Mouse (Mus musculus): ENCODE measurements around the gene Kmt2d.
"Not testable (repeated sequence)": the region's sequence is repeated elsewhere in the genome, so short reads cannot be mapped to it uniquely, and the experiment has no call there.

The Kmt2d gene

GRCm38 (mm10) chr15:98871070-98871915 lies at the start of gene Kmt2d:
TSS of gene Kmt2d (minus strand) at chr15:98871204.
- DNase-seq (ENCODE audit: low read depth), result peak; percentile 61

DNA sequence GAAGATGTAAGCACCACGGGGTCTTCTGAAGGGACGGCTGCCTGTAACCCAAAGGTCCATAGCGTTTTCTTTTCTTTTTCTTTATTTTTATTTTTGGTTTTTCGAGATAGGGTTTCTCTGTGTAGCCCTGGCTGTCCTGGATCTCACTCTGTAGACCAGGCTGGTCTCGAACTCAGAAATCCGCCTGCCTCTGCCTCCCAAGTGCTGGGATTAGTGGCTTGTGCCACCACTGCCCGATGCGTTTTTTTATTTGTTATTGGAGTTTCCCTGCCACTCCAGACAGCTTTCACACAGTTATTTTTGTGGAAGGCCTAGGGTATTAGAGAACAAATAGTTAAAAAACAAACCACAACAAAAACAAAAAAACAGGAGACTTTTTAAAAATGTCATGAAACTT lies 47.5 kb upstream of the Kmt2d start:
- not testable (repeated sequence) for DNase-seq (ENCODE audit: low read depth)

DNA sequence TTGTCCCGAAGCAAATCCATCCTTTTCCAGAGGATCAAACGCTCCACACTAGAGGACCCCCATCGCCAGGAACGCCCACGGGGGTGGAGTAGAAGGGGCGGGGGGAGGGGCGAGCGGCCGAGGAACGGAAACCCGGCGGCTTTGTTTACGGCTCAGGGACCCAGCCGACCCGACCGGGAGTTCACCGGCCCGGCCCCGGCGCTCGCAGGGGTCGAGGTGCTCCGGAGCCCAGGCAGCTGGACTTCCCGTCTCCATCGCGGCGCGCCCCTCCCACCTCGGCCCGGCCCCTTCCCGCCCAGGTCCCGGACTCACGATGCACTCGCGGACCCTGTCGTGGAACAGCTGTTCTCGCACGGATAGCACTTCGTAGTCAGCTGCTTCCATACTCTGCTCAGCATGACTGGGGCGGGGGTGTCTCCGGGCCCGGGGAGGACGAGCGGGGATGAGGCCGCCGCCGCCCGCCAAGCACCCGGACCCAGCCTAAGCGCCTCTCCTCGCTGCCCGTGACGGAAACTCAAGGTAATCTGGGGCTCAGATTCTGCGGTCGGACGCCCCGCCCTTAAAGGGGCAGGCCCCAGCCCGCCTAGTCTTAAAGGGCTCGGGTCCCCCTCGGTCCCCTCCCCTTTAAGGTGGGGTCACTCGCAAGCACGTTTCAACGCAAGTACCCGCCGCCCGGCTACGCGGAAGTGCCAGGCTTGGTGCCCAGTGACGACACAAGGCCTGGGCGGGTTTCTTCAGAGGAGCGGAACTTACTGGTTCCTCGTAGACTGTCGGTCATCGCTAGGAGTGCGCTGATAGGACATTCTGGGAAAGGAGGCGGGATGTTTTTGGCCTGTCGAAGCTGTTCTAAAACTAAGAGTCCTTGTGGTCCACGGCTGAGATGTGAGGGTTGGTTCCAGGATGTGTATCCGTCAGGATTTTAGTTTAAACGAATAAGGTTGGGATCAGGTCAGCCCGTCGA lies 46.8 kb upstream of the Kmt2d start, which contains the start of gene Lmbr1l:
Gene Lmbr1l (minus strand): TSS at position 694 of the 961 bp plus-strand sequence.
- DNase-seq (ENCODE audit: low read depth), result peak; percentile 99

- peak; percentile 66 for DNase-seq (ENCODE audit: low read depth)
Measured at GRCm38 (mm10) chr15:98917091-98917490, 46.1 kb upstream of the Kmt2d start.

DNA sequence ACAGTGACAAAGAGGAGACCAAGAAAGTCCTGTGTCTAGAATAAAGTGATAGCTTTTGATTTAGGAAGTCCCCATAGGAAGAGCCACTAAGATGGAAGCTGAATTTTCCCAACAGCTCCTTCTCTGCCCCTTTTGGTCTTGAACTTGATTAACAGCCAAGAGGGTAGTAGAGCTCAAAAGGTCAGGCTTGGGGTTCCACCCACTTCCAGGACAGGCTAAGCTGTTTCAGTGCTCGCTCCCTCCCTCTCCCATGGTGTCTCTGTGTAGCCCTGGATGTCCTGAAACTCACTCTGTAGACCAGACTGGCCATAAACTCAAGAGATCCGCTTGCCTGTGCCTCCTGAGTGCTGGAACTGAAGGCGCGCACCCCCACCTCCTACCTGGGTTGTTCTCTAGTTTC lies 45.0 kb upstream of the Kmt2d start:
- no peak for DNase-seq (ENCODE audit: low read depth)

DNA sequence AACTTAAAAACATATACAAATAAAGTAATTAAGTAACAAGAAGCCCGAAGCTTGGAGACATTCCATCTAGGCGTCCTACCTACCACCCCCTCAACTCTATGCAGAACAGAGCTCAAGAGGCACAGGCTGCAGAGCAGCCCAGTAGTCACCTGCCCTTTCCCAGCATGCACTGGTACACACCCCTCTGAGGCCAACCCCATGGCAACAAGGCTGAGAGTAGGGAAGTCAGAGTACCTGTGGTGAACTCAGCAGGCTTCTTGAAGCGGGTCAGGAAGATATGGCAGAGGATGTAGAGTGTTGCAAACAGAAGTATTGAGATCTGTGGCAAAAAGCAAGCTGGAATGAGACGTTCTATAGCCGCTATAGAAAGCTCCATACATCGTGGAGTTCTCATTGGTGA lies 43.9 kb upstream of the Kmt2d start:
- no peak for DNase-seq (ENCODE audit: low read depth)

DNA sequence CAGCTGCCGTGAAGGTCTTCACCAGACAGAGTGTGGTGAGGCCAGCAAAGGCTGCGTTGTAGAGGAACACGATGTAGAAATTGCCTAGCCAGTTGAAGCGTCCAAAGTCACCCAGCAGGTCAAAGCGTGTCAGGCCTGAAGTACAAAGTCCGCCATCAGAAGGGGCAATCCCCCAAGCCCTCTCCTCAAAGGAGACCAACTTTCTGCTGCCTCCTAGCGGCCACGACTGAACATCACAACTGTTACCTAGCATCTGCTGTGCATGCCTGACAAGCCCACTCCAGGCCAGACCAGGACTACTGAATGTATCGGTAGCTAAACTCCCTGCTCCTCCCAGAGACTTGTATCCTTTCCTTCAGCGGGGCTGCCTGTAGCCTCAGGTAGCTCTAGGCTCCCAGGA lies 33.7 kb upstream of the Kmt2d start:
- peak; percentile 73 for DNase-seq (ENCODE audit: low read depth)

DNA sequence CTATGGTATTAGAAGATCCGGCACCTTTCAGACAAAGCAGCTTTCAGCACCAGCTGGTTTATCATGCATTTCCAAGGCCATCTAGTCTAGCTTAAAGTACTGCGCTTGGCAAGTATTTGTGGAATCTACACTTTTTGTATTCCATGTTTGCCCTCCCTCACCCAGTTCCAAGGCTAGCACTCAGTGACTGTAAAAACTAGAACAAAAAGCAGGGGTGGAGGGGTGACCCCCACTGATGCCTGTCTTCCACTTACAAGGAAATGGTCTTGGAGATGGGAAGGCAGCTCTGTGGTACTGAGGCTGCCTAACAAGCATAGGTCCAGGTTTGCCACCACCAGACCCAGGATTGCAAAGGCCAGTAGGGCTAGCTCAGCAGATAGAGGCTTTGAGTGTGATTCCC lies 31.6 kb upstream of the Kmt2d start:
- DNase-seq (ENCODE audit: low read depth), result no peak

DNA sequence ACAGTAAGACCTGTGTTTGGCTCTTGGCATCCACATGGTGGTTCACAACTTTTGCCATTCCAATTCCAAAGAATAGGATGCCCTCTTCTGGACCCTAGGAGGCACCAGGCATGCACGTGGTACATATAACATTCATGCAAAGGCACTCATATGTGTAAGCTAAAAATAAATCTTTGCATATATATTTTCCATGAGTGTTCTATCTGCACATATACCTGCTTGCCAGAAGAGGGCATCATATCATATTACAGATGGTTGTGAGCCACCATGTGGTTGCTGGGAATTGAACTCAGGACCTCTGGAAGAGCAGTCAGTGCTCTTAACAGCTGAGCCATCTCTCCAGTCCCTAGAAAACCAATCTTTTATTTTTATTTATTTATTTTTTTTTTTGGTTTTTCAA lies 30.5 kb upstream of the Kmt2d start:
- no peak for DNase-seq (ENCODE audit: low read depth)

DNA sequence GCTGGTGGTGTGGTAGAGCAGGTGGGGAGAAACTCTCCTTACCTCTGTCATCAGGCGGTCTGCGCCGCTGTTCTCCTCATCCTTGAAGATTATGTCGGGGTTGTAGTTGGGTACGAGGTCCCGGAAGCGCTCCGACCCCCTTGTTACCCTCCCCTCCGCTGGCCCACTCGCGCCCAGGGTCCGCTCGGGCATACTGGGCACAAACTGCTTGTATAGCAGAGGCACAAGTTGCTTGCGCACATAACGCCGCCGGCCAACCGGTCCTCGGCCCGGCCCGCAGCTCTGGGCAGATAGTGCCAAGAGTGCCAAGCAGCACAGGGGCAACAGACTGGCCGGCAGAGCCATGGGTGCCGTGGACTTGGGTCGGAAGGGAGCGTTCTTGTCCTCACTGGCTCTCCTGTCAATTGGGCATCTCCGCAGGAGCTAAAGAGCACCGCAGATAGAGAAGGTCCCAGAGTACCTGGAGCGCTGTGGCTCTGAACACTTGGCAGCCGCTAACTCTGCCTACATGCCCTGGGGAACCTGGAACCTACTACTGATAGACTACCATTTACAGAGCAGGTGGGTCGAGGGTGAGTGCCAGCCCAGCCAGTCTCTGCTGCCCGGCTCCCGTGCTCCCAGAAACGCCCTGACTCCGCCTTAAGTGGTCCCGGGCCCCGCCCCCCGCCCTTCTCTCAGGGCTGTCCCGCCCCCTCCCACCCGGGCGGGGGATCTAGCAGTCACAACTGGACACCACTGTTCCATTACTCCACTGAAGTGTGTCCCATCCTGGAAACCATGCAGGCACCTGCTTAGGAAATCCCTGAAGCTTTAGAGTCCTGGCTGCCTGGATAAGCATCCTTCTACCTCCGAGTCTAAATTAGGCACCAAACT lies 27.2 kb upstream of the Kmt2d start, which contains the start of gene Dhh:
Gene Dhh (minus strand): TSS at position 613 of the 873 bp plus-strand sequence.
- no peak for DNase-seq (ENCODE audit: low read depth)

DNA sequence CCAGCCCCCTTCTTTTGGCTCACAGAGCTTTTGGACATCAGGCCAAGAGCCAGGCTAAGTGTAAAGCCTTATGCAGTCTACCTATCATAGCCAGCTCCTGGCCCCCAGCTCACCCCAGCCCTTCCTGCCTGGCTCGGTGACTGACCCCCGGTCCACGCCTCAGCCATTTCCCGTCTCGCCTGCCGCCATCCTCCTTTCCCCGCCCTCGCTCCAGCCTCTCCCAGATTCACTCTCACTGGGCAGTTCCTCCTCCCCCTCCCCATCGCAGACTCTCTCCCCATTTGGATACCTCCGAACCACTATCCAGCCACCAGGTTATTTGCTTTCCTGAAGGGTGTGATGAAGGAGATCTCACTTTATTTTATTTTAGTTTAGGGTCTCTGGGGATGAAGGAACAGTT lies 26.5 kb upstream of the Kmt2d start:
- DNase-seq (ENCODE audit: low read depth), result no peak

GRCm38 (mm10) chr15:98895635-98896589 lies 24.9 kb upstream of the Kmt2d start:
- peak; percentile 41 for DNase-seq (ENCODE audit: low read depth)

DNA sequence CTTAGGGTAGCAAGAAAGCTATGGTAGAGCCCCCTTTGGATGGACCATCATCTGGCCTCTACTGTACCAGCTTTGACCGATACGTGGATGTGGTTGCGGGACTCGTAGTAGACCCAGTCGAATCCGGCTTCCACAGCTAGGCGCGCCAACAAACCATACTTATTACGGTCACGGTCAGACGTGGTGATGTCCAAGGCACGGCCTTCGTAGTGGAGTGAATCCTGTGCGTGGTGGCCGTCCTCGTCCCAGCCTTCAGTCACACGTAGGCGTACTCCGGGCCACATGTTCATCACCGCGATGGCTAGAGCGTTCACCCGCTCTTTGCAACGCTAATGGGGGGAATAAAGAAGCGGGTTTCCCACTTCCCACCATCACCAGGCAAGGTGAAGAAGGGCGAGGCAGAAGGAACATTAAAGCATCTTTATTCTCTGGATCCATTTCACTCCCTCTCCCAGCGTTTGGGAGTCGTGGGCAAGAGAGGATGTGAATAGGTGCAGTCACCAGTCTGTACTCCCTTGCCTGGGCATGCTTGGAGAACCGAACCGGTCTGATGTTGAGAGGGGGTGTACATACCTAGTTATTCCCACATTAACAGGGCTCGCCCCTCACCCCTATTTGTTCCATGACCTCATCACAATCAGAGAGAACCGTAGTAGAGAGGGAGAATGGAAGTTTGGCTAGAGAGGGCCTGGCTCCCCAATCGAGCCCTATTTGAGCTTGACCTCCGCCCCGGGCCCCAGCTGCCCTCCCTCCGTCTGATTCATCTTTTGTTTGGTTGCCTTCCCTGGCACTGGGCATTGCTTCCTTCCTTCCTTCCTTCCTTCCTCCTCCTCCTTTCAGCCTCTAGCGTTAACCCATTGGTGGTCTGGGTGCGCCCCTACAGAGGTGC lies 24.0 kb upstream of the Kmt2d start:
- peak; percentile 47 for DNase-seq (ENCODE audit: low read depth)

DNA sequence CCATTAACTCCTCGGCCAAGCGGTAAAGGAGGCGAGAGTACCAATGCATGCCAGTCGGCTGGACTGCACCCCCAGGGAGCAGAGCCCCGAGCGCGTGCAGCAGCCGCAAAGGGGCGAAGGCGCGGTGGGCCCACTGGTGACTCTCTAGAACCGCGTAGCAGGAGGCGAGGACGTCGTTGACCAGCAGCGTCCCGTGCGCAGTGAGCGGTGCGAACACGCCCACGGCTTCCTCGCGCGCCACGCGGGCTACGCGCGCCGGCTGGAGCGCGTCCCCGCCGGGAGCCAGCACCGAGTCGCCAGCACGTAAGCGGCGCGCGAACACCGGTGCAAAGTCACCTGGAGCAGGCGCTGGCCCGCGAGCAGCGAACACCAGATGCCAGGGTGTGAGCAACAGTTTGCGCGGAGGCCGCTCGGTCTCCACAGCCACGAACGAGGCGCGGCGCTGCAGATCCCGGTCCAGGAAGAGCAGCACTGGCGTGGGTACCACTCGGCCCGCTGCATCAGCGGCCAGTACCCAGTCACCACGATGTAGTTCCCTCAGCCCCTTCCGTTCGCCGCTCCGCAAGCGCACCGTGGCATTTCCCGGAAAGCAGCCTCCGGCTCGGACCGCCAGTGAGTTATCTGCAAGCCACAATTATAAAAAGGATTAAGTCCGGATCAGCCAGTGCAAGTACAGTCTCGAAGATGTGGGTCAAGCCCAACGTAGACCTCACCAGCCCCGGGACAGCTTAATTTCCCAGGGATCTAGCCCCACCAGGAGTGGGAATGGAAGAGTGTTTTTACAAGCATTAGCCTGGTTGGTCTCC lies 23.1 kb upstream of the Kmt2d start, which contains the start of gene Rhebl1:
Gene Rhebl1 (minus strand): TSS at position 601 of the 806 bp plus-strand sequence.
- DNase-seq (ENCODE audit: low read depth), result peak; percentile 68

DNA sequence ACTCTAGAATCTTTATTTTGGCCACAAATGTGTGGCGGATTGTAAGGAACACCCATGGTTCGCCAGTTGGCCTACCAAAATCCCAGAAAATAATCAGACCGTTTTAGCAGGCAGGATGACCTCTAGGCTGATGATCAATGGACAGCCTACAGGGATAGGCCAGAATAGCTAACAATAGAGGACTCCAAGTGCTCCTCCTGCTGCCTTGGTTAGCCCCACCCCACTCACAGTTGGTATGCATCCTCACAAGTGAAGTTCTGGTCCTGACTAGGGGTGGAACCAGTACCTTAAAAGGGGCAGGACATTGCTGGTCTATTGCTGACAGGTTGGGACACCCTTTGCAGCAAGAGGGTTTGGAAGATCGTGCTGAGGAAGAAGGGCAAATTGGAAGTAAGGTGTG lies 22.0 kb upstream of the Kmt2d start:
- no peak for DNase-seq (ENCODE audit: low read depth)

- DNase-seq (ENCODE audit: low read depth), result peak; percentile 82
Measured at GRCm38 (mm10) chr15:98891907-98892606, 21.1 kb upstream of the Kmt2d start.

- no peak for DNase-seq (ENCODE audit: low read depth)
Measured at GRCm38 (mm10) chr15:98891198-98891742, 20.3 kb upstream of the Kmt2d start.

DNA sequence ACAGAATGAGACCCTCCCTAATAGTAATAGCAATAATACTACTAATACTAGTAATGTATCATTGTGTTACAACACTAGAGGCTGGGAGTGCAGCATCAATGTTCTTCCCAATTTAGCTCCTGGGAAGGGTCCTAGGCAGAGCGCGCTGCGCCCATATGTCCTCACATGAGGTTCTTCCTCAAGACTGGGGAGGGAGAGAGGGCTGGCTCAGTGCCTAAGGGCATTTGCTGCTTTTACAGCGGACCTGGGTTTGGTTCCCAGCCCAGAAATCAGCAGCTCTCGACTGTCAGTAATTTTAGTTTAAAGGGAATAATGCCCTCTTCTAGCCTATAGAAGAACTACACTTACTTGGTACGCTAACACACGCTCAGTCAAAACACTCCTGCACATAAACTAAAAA lies 16.5 kb upstream of the Kmt2d start:
- DNase-seq (ENCODE audit: low read depth), result no peak

All from induced T-regulatory cell, adult 2 months (primary cell).